Mouse (Mus musculus) kidney, embryonic 14.5 days (tissue): Measurements from ENCODE around the gene Glipr2. TPM values are rescaled to one million over a fixed set of nuclear protein-coding genes. Genes with fewer than 3 reads are reported as not detected.

Experiments used
- ATAC-seq: fragments of 200-750 bp; cut with Nextera tagmentation; 2 replicates; pipeline ENCODE4 v1.8.0; 2017; ENCODE audit warnings: moderate number of reproducible peaks, mild to moderate bottlenecking, moderate TSS enrichment, moderate library complexity; ENCODE audit not compliant: low FRiP score, low TSS enrichment
- H3K27ac ChIP-seq: fragments of 300-500 bp; sonication (generic); 2 replicates; pipeline ENCODE4 v1.5.1; 2014; ENCODE audit warnings: low read depth, mild to moderate bottlenecking, low read length, moderate library complexity, mixed read lengths
- H3K27me3 ChIP-seq: fragments of 300-500 bp; sonication (generic); 2 replicates; pipeline ENCODE4 v1.6.1; 2014; ENCODE audit warnings: mild to moderate bottlenecking, low read length; ENCODE audit not compliant: control insufficient read depth, insufficient read depth
- H3K36me3 ChIP-seq: fragments of 300-500 bp; sonication (generic); 2 replicates; pipeline ENCODE4 v1.6.1; 2014; ENCODE audit warnings: low read length, mixed read lengths; ENCODE audit not compliant: control insufficient read depth, insufficient read depth
- H3K4me1 ChIP-seq: fragments of 300-500 bp; sonication (generic); 2 replicates; pipeline ENCODE4 v1.6.1; 2014; ENCODE audit warnings: low read length, mixed read lengths; ENCODE audit not compliant: control insufficient read depth, insufficient read depth
- H3K4me2 ChIP-seq: fragments of 300-500 bp; sonication (generic); replicated peaks from 2 replicates; pipeline ENCODE4 v1.6.1; 2014; ENCODE audit warnings: low read depth, mild to moderate bottlenecking, low read length
- H3K4me3 ChIP-seq: fragments of 300-500 bp; sonication (generic); 2 replicates; pipeline ENCODE4 v1.5.1; 2014; ENCODE audit warnings: mild to moderate bottlenecking, low read length
- H3K9ac ChIP-seq: fragments of 300-500 bp; sonication (generic); 2 replicates; pipeline ENCODE4 v1.6.1; 2014; ENCODE audit warnings: low read depth, mild to moderate bottlenecking, low read length, moderate library complexity
- H3K9me3 ChIP-seq: fragments of 300-500 bp; sonication (generic); 2 replicates; pipeline ENCODE4 v1.6.1; 2016; ENCODE audit warnings: low read length; ENCODE audit not compliant: control insufficient read depth
- WGBS: fragments of 180-500 bp; shearing (Covaris S2); extraction: QIAGEN DNeasy Blood & Tissue Kit; methylation state at CpG from one replicate; pipeline ENCODE4 v1.1.7; 2014; 5-methylcytosine and 5-hydroxymethylcytosine counted together
- polyA plus RNA-seq: library from polyadenylated mRNA; unstranded; fragments of >200 nt; fragmentation: Nextera tagmentation; extraction: Ambion mirVana; gene quantifications from 2 replicates; pipeline ENCODE4 v1.2.1, GENCODE M21; 2014

Glipr2 gene
- polyA plus RNA-seq: 51.4 and 63.6 TPM in 2 replicates

DNA sequence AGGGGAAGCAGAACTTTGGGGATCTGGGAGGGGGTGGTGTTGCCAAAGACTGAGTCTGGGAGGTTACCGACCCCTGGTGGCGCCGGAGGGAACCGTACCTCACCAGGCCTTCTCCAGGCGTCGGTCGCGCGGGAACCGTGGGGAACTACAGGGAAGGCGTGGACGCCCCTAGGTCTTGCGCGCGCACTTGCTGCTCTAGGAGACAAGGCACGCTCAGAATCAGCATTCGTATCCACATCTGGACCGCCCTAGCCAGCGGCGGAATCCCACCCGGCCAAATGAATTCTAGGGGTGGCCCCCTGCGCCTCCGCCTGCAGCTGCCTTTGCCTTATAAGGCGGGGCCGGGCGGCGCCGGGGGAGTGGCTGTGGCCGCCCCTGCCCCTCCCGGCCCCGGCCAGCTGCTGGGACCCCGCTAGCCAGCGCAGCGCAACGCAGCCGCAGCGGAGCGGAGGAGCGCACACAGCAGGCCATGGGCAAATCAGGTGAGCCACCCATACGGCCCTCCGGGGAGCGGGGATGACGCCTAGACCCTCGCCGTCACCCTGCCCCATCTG lies at the start of gene Glipr2:
Glipr2 (plus strand) TSS at position 110 of the 554 bp plus-strand sequence.
- H3K27ac ChIP-seq: peak within 1 kb of the TSS; percentile 67; the same call in 1 of the 2 replicates
- no peaks in the 10 kb centered on the region for H3K9me3 ChIP-seq
- H3K27me3 ChIP-seq: no peaks in the 10 kb centered on the region
- under 1% methylated on average over 45 of the region's 45 CpGs for WGBS
- no peaks in the 10 kb centered on the region for H3K36me3 ChIP-seq
- H3K4me2 ChIP-seq: peak within 1 kb of the TSS; percentile 93
- ATAC-seq: peak; percentile 91
- peak within 1 kb of the TSS; percentile 63 for H3K9ac ChIP-seq
- H3K4me3 ChIP-seq: peak within 1 kb of the TSS; percentile 67
- H3K4me1 ChIP-seq: 0 out of 2 replicates have a peak, but pooled peaks cover 18% of the 10 kb centered on the region

GRCm38 (mm10) chr4:43918221-43918620 lies 39.0 kb upstream of the Glipr2 start:
- H3K27me3 ChIP-seq: no peaks in the 10 kb centered on the region
- H3K27ac ChIP-seq: no peak overlapping the region
- no peaks in the 10 kb centered on the region for H3K4me1 ChIP-seq
- no peak overlapping the region for H3K4me3 ChIP-seq
- H3K9ac ChIP-seq: no peak overlapping the region
- ATAC-seq: no peak
- peaks cover 14% of the 10 kb centered on the region; the same call in 1 of the 2 replicates for H3K36me3 ChIP-seq
- H3K9me3 ChIP-seq: no peaks in the 10 kb centered on the region
- 93% methylated on average over 5 of the region's 5 CpGs for WGBS
- H3K4me2 ChIP-seq: no peak overlapping the region

DNA sequence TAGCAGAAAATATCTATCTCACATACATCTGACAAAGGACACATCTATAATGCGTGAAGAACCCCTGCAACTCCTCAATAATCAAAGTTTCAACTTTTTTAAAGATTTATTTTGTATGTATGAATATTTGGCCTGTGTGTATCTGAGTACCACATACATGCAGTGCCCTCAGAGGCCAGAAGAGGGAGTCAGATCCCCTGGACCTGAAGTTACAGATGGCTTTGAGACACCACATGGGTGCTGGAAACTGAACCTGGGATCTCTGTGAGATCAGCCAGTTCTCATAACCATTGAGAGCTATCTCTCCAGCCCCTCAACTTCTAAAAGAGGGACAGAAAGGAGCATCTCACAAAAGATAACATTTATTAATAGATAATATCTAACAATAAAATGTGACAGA lies 36.6 kb upstream of the Glipr2 start:
- no peaks in the 10 kb centered on the region for H3K9me3 ChIP-seq
- no peak overlapping the region for H3K4me3 ChIP-seq
- WGBS: 96% methylated on average over 1 of the region's 1 CpGs
- ATAC-seq: no peak
- no peak overlapping the region for H3K9ac ChIP-seq
- peaks cover 15% of the 10 kb centered on the region for H3K36me3 ChIP-seq
- H3K27ac ChIP-seq: no peak overlapping the region
- no peak overlapping the region for H3K4me2 ChIP-seq
- H3K27me3 ChIP-seq: no peaks in the 10 kb centered on the region
- H3K4me1 ChIP-seq: no peaks in the 10 kb centered on the region

DNA sequence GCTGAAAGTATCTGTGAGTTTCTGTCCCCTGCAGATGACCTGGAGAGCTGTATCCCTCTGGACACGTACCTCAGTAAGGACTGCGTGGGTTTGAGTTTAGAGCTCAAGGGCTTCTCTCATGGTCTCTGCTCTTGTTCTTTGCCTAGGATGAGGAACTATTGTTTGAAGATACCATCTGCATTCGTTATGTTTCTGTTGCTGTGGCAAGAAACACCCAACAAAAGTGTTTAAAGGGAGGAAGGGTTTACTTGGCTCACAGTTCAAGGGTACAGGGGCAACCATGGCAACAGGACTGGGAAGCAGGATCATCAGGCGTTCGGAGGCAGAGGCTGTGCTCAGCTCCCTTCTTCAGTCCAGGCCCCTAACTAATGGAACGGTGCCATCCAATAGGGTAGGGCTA lies 32.1 kb upstream of the Glipr2 start:
- Histone ChIP-seq H3K4me3 (no peak overlapping the region), H3K27ac (no peak overlapping the region), H3K9ac (no peak overlapping the region), H3K4me2 (no peak overlapping the region), H3K27me3 (no peaks in the 10 kb centered on the region), H3K4me1 (no peaks in the 10 kb centered on the region), H3K9me3 (no peaks in the 10 kb centered on the region), H3K36me3 (peaks cover 36% of the 10 kb centered on the region)
- 90% methylated on average over 6 of the region's 6 CpGs for WGBS
- ATAC-seq: no peak

DNA sequence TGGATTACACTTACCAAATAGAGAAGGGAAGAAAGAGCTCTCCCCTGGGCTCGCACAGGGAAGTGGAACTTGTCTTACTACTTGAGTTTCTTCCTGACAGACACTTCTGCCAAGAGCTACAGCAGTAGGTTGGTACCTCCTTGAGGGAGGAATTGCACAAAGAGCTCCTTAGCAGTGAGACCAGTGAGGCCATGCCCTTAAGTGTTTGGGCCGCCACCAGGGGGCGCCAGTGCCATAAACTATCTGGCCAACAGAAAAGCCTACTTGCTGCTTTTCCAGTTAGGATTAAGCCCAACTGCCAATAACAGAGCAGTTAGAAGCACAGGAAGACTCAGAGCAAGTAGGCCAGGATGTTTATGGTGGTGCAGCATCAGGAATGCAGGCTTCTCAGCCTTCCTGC lies 31.4 kb upstream of the Glipr2 start:
- peaks cover 39% of the 10 kb centered on the region for H3K36me3 ChIP-seq
- WGBS: 17% methylated on average over 3 of the region's 3 CpGs
- ATAC-seq: 0 out of 2 replicates have a peak, but pooled peaks have one; percentile 43

GRCm38 (mm10) chr4:43927826-43928225 lies 29.4 kb upstream of the Glipr2 start:
- H3K4me3 ChIP-seq: no peak overlapping the region
- H3K9ac ChIP-seq: no peak overlapping the region
- no peaks in the 10 kb centered on the region for H3K27me3 ChIP-seq
- ATAC-seq: no peak
- H3K27ac ChIP-seq: no peak overlapping the region
- H3K4me2 ChIP-seq: no peak overlapping the region
- WGBS: 96% methylated on average over 3 of the region's 3 CpGs
- H3K9me3 ChIP-seq: no peaks in the 10 kb centered on the region
- H3K4me1 ChIP-seq: no peaks in the 10 kb centered on the region
- H3K36me3 ChIP-seq: peaks cover 53% of the 10 kb centered on the region

More for the DNA sequence above, 31.4 kb upstream of the Glipr2 start:
- H3K4me2 ChIP-seq: no peak overlapping the region
- no peak overlapping the region for H3K9ac ChIP-seq
- H3K27ac ChIP-seq: no peak overlapping the region
- H3K4me3 ChIP-seq: no peak overlapping the region
- H3K4me1 ChIP-seq: no peaks in the 10 kb centered on the region
- H3K9me3 ChIP-seq: no peaks in the 10 kb centered on the region
- no peaks in the 10 kb centered on the region for H3K27me3 ChIP-seq

DNA sequence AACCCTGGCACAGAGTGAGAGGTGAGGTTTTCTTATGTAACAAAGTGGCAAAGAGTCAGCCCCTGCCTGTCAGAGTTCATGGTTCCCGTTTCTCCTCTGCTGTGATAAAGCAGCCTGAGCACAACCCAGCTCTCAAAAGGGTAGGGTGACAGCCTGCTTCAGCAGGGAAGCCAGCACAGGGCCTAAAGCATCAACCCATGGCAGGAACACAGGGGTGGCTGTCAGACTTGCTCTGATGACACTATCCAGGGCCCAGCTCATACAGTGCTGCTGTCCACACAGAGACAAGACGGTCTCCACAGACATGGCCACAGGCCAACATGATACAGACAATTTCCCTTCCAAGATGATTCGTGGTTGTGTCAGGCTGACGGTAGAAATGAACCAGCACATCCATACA lies 25.3 kb upstream of the Glipr2 start:
- H3K27me3 ChIP-seq: no peaks in the 10 kb centered on the region
- WGBS: 90% methylated on average over 4 of the region's 4 CpGs
- H3K4me2 ChIP-seq: no peak overlapping the region
- H3K36me3 ChIP-seq: peaks cover 44% of the 10 kb centered on the region
- no peak overlapping the region for H3K9ac ChIP-seq
- no peak overlapping the region for H3K4me3 ChIP-seq
- H3K9me3 ChIP-seq: no peaks in the 10 kb centered on the region
- no peak for ATAC-seq
- H3K27ac ChIP-seq: no peak overlapping the region
- H3K4me1 ChIP-seq: no peaks in the 10 kb centered on the region

- Histone ChIP-seq H3K27ac (no peak overlapping the region), H3K4me3 (no peak overlapping the region), H3K27me3 (no peaks in the 10 kb centered on the region), H3K9me3 (no peaks in the 10 kb centered on the region), H3K9ac (no peak overlapping the region), H3K4me1 (no peaks in the 10 kb centered on the region), H3K36me3 (peaks cover 33% of the 10 kb centered on the region), H3K4me2 (no peak overlapping the region)
- 86% methylated on average over 4 of the region's 4 CpGs for WGBS
- no peak for ATAC-seq
These were observed 21.0 kb upstream of the Glipr2 start for GRCm38 (mm10) chr4:43936186-43936585.

DNA sequence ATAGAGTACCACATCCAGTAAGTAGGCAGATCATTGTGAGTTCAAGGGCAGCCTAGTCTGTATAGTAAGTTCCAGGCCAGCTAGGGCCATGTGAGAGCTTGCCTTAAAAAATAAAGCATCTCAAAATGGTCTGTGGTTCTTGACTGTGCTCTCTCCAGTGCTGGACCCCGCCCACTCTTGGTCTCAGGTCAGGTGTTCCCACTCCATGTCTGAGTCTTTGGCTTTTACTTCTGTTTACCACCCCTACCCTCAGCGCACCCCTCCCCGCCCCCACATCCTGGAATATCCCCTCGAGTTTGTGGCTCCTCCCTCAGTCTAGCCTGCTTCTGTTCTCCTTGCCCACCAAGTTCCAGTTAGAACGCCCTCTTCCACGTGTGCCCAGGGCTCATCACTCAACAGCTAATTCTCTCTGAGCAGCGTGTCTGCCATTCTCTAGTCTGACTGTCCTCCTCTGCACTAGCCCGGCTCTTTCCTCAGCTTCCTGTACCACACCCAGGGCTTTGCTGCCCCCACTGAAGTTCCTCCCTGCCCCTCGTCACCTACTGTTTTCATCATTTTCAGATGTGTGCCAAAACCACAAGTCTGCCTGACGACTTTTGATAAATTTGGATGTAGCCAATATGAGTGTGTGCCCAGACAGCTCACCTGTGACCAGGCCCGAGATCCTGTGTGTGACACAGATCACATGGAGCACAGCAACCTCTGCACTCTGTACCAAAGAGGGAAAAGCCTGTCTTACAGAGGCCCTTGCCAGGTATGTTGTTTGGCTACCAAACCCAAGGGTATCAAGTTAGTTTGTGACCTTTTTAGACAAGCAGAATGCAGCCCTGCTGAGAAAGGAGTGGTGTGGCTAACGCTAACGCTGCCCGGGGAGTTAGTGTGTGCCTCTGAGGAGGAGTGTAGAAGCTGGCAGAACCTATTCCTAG lies 20.2 kb upstream of the Glipr2 start:
- Histone ChIP-seq H3K4me2 (no peak overlapping the region), H3K27ac (no peak overlapping the region), H3K9ac (no peak overlapping the region), H3K27me3 (no peaks in the 10 kb centered on the region), H3K4me1 (no peaks in the 10 kb centered on the region), H3K4me3 (no peak overlapping the region), H3K36me3 (peaks cover 29% of the 10 kb centered on the region; the same call in 1 of the 2 replicates), H3K9me3 (no peaks in the 10 kb centered on the region)
- ATAC-seq: no peak
- 80% methylated on average over 14 of the region's 14 CpGs for WGBS
